Mouse (Mus musculus) splenic B cell, adult 2 months (primary cell): ENCODE measurements around the gene Spred3.

Experiments
- DNase-seq: peaks from one replicate; pipeline ENCODE4 v3.0.0-alpha.2; 2011; ENCODE audit warnings: low read depth, low spot score
- H3K27me3 ChIP-seq: 2 replicates; pipeline ENCODE4 v1.6.1; 2012; ENCODE audit warnings: mild to moderate bottlenecking, low read length, moderate library complexity, mixed read lengths; ENCODE audit not compliant: control insufficient read depth, poor library complexity, insufficient read depth, severe bottlenecking
- H3K36me3 ChIP-seq: 2 replicates; pipeline ENCODE4 v1.6.1; 2012; ENCODE audit warnings: mild to moderate bottlenecking, low read length, moderate library complexity, mixed read lengths; ENCODE audit not compliant: control insufficient read depth, poor library complexity, insufficient read depth, severe bottlenecking

Gene Spred3

GRCm38 (mm10) chr7:29178106-29178505, 7.9 kb upstream of the Spred3 start:
- H3K27me3 ChIP-seq, result no peaks in the 10 kb centered on the region
- H3K36me3 ChIP-seq, result peaks cover 5% of the 10 kb centered on the region; the same call in 1 of the 2 replicates
- peak; percentile 46 for DNase-seq

- DNase-seq, result no peak
- H3K36me3 ChIP-seq, result peaks cover 5% of the 10 kb centered on the region; the same call in 1 of the 2 replicates
- no peaks in the 10 kb centered on the region; the same call in 1 of the 2 replicates for H3K27me3 ChIP-seq
These were observed 2.3 kb upstream of the Spred3 start for GRCm38 (mm10) chr7:29172390-29173016.

GRCm38 (mm10) chr7:29171562-29172097, 1.4 kb upstream of the Spred3 start:
- H3K36me3 ChIP-seq, result peaks cover 5% of the 10 kb centered on the region; the same call in 1 of the 2 replicates
- peak; percentile 17 for DNase-seq
- H3K27me3 ChIP-seq, result no peaks in the 10 kb centered on the region; the same call in 1 of the 2 replicates

- peak; percentile 63 for DNase-seq
- H3K36me3 ChIP-seq, result peaks cover 5% of the 10 kb centered on the region; the same call in 1 of the 2 replicates
- no peaks in the 10 kb centered on the region; the same call in 1 of the 2 replicates for H3K27me3 ChIP-seq
These were observed 747 bp upstream of the Spred3 start for GRCm38 (mm10) chr7:29170755-29171561.

- Histone ChIP-seq H3K36me3 (peaks cover 2% of the 10 kb centered on the region; the same call in 1 of the 2 replicates), H3K27me3 (no peaks in the 10 kb centered on the region; the same call in 1 of the 2 replicates)
- peak; percentile 38 for DNase-seq
These were observed 763 bp downstream of the Spred3 start for GRCm38 (mm10) chr7:29169231-29170065.

- no peak for DNase-seq
- H3K36me3 ChIP-seq, result no peaks in the 10 kb centered on the region; the same call in 1 of the 2 replicates
- no peaks in the 10 kb centered on the region; the same call in 1 of the 2 replicates for H3K27me3 ChIP-seq
These were observed 1.4 kb downstream of the Spred3 start for GRCm38 (mm10) chr7:29168791-29169230.

- no peak for DNase-seq
- no peaks in the 10 kb centered on the region; the same call in 1 of the 2 replicates for H3K36me3 ChIP-seq
- no peaks in the 10 kb centered on the region; the same call in none of the 2 replicates for H3K27me3 ChIP-seq
These were observed 2.0 kb downstream of the Spred3 start for GRCm38 (mm10) chr7:29168121-29168695.

GRCm38 (mm10) chr7:29167656-29168055, 2.6 kb downstream of the Spred3 start:
- no peak for DNase-seq
- Histone ChIP-seq H3K36me3 (no peaks in the 10 kb centered on the region), H3K27me3 (no peaks in the 10 kb centered on the region; the same call in none of the 2 replicates)

- DNase-seq, result peak; percentile 67
- no peaks in the 10 kb centered on the region; the same call in 1 of the 2 replicates for H3K27me3 ChIP-seq
- no peaks in the 10 kb centered on the region for H3K36me3 ChIP-seq
These were observed 7.3 kb downstream of the Spred3 start for GRCm38 (mm10) chr7:29162750-29163525.

GRCm38 (mm10) chr7:29162294-29162693, 7.9 kb downstream of the Spred3 start:
- Histone ChIP-seq H3K27me3 (no peaks in the 10 kb centered on the region; the same call in 1 of the 2 replicates), H3K36me3 (no peaks in the 10 kb centered on the region)
- no peak for DNase-seq

- no peak for DNase-seq
- no peaks in the 10 kb centered on the region for H3K36me3 ChIP-seq
- no peaks in the 10 kb centered on the region; the same call in 1 of the 2 replicates for H3K27me3 ChIP-seq
These were observed 11.9 kb downstream of the Spred3 start for GRCm38 (mm10) chr7:29158264-29158663.

GRCm38 (mm10) chr7:29155838-29156782, 14.1 kb downstream of the Spred3 start, which contains the start of gene Fam98c:
Gene Fam98c (minus strand): TSS chr7:29156234.
- peak; percentile 76 for DNase-seq
- Histone ChIP-seq H3K27me3 (no peaks in the 10 kb centered on the region; the same call in 1 of the 2 replicates), H3K36me3 (no peaks in the 10 kb centered on the region)
